Comparison of ENCODE assay signal across 11 mouse cellular contexts in the genomic region with DNA sequence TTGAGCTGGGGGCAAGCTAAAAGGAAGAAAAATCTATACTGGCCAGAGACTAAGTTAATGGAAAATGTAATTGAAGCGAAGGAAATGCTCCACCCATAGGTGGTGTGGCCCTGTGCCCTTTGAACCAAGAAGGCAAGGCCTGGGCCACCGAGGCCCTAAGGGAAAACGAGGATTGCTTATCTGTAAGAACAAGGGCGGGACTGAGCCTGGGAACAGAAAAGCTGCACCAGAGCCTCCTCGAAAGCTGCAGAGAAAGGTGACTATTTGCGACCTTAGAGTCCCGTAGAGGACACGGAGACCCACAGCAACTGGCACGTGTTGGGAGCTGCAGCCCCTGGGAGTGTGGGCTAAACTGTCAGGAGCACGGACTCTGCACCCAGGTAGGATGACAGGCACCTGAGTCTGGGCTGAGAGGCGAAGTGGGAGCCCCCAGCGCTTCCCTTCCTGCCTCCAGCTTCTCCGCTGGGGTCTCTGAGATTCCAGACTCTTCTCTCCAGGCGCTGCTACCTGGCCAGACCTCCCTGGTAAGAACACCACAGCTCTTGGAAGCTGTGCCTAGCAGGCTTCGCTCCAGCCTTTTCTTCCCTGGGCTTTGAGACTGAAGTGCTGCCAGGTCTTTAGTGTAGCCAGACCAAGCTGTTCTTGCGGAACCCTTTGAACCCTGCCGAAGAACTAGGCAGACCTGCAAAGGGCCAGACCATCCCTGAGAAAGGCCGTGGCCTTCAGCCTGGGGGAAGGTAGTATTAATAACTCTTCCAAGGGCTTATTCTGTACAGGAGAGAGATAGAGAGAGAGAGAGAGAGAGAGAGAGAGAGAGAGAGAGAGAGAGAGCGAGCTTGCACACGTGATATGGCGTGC.
DNase-seq lines count a peak whose midpoint lies in the region; ATAC-seq lines count a peak whose summit lies in the region.
"Had no signal": no experiment of that assay in that cellular context is flagged by ENCODE, and none has a peak within 500 bp of the region (broad histone marks: within the 10 kb centered on the region; RNA-seq: fewer than 3 reads in every experiment).

No protein-coding gene starts in this region.

- ATAC-seq in hindbrain, embryonic 12.5 days (ENCODE audit: low FRiP score), result no peak
- ATAC-seq in hindbrain, embryonic 16.5 days, result no peak
- peak; percentile 93 for ATAC-seq in intestine, embryonic 15.5 days
- ATAC-seq in stomach, embryonic 16.5 days (ENCODE audit: insufficient read depth, low FRiP score), result peak; percentile 81

- no peaks in the 10 kb centered on the region for H3K36me3 ChIP-seq in hindbrain, embryonic 12.5 days
- no peaks in the 10 kb centered on the region for H3K36me3 ChIP-seq in hindbrain, embryonic 16.5 days (ENCODE audit: control insufficient read depth, insufficient read depth, low read length)
- H3K36me3 ChIP-seq in intestine, embryonic 15.5 days, result no peaks in the 10 kb centered on the region
- H3K36me3 ChIP-seq in stomach, embryonic 16.5 days (ENCODE audit: control insufficient read depth, insufficient read depth, low read length), result no peaks in the 10 kb centered on the region

- H3K4me1 ChIP-seq in hindbrain, embryonic 12.5 days, result peaks cover 10% of the 10 kb centered on the region; the same call in 1 of the 2 replicates
- peaks cover 7% of the 10 kb centered on the region for H3K4me1 ChIP-seq in hindbrain, embryonic 16.5 days (ENCODE audit: control insufficient read depth, insufficient read depth, low read depth, low read length)
- 0 out of 2 replicates have a peak, but pooled peaks cover 5% of the 10 kb centered on the region for H3K4me1 ChIP-seq in intestine, embryonic 15.5 days (replicated peaks)
- peaks cover 14% of the 10 kb centered on the region for H3K4me1 ChIP-seq in stomach, embryonic 16.5 days (ENCODE audit: control insufficient read depth, insufficient read depth, low read length)

- peak; percentile 51 for DNase-seq in testis, postnatal 14 days (ENCODE audit: low spot score)
- no peak for DNase-seq in testis, postnatal 10 days (ENCODE audit: low spot score)
- no peak for DNase-seq in gastrocnemius, postnatal 10 days
- no peak for DNase-seq in lung, postnatal 4 days
- DNase-seq: cerebellum, adult 11-12 months; lung, embryonic 14.5 days had no signal

- H3K9ac ChIP-seq in hindbrain, embryonic 12.5 days, result peak overlapping the region; percentile 10; the same call in 1 of the 2 replicates
- H3K9ac ChIP-seq in hindbrain, embryonic 16.5 days (ENCODE audit: low read depth, low read length), result no peak overlapping the region
- peak overlapping the region; percentile 50 for H3K9ac ChIP-seq in intestine, embryonic 15.5 days
- peak overlapping the region; percentile 63 for H3K9ac ChIP-seq in stomach, embryonic 16.5 days (ENCODE audit: low read length)
- H3K9ac ChIP-seq: lung, embryonic 14.5 days had no signal

- WGBS in hindbrain, embryonic 12.5 days, result 74% methylated on average over 20 of the region's 21 CpGs
- WGBS in hindbrain, embryonic 16.5 days, result 78% methylated on average over 21 of the region's 21 CpGs
- WGBS in intestine, embryonic 15.5 days, result 57% methylated on average over 21 of the region's 21 CpGs
- 61% methylated on average over 21 of the region's 21 CpGs for WGBS in stomach, embryonic 16.5 days

- H3K4me3 ChIP-seq in hindbrain, embryonic 12.5 days, result no peak overlapping the region
- H3K4me3 ChIP-seq in hindbrain, embryonic 16.5 days (ENCODE audit: low read length), result no peak overlapping the region
- peak overlapping the region; percentile 42 for H3K4me3 ChIP-seq in intestine, embryonic 15.5 days (replicated peaks)
- H3K4me3 ChIP-seq in stomach, embryonic 16.5 days (replicated peaks; ENCODE audit: low read length), result peak overlapping the region; percentile 36
- H3K4me3 ChIP-seq: megakaryocyte, embryonic 14.5 days had no signal

- H3K9me3 ChIP-seq in hindbrain, embryonic 12.5 days (replicated peaks), result no peaks in the 10 kb centered on the region
- H3K9me3 ChIP-seq in hindbrain, embryonic 16.5 days (ENCODE audit: control insufficient read depth, low read length), result no peaks in the 10 kb centered on the region
- no peaks in the 10 kb centered on the region for H3K9me3 ChIP-seq in intestine, embryonic 15.5 days
- no peaks in the 10 kb centered on the region for H3K9me3 ChIP-seq in stomach, embryonic 16.5 days (replicated peaks; ENCODE audit: control insufficient read depth, low read length)
- H3K9me3 ChIP-seq: megakaryocyte, embryonic 14.5 days had no signal

- H3K27me3 ChIP-seq in hindbrain, embryonic 12.5 days, result no peaks in the 10 kb centered on the region
- no peaks in the 10 kb centered on the region for H3K27me3 ChIP-seq in hindbrain, embryonic 16.5 days (replicated peaks; ENCODE audit: control insufficient read depth, insufficient read depth, low read length)
- H3K27me3 ChIP-seq in intestine, embryonic 15.5 days (replicated peaks), result no peaks in the 10 kb centered on the region
- no peaks in the 10 kb centered on the region for H3K27me3 ChIP-seq in stomach, embryonic 16.5 days (ENCODE audit: control insufficient read depth, insufficient read depth, low read length)

- no peak overlapping the region for H3K4me2 ChIP-seq in hindbrain, embryonic 12.5 days (replicated peaks)
- no peak overlapping the region for H3K4me2 ChIP-seq in hindbrain, embryonic 16.5 days (ENCODE audit: low read length)
- peak overlapping the region; percentile 55 for H3K4me2 ChIP-seq in intestine, embryonic 15.5 days (replicated peaks)
- H3K4me2 ChIP-seq in stomach, embryonic 16.5 days (ENCODE audit: low read depth, low read length), result peak overlapping the region; percentile 56
- H3K4me2 ChIP-seq: lung, embryonic 14.5 days had no signal

- H3K27ac ChIP-seq in hindbrain, embryonic 12.5 days, result 0 out of 2 replicates have a peak overlapping the region, but pooled peaks have one; percentile 7
- H3K27ac ChIP-seq in hindbrain, embryonic 16.5 days (ENCODE audit: low read depth, low read length), result no peak overlapping the region
- H3K27ac ChIP-seq in intestine, embryonic 15.5 days, result peak overlapping the region; percentile 92
- H3K27ac ChIP-seq in stomach, embryonic 16.5 days (ENCODE audit: low read length), result peak overlapping the region; percentile 86

Comparison
In these comparisons a context has a peak if more than half of its experiments do, and no peak if none do; other contexts are left out.
1. ATAC-seq: peak in intestine, embryonic 15.5 days (single experiment) and stomach, embryonic 16.5 days (single experiment); none in hindbrain, embryonic 12.5 days (single experiment) and hindbrain, embryonic 16.5 days (single experiment).
2. H3K4me2 ChIP-seq: peak in intestine, embryonic 15.5 days (single experiment) and stomach, embryonic 16.5 days (single experiment); none in hindbrain, embryonic 12.5 days (single experiment) and hindbrain, embryonic 16.5 days (single experiment).
3. H3K4me3 ChIP-seq: peak in intestine, embryonic 15.5 days (single experiment) and stomach, embryonic 16.5 days (single experiment); none in hindbrain, embryonic 12.5 days (single experiment) and hindbrain, embryonic 16.5 days (single experiment).